Mouse (Mus musculus) testis, adult 2 months (tissue): Measurements from ENCODE around the gene Gbp9. TPM values are rescaled to one million over a fixed set of nuclear protein-coding genes. Genes with fewer than 3 reads are reported as not detected.
"Not testable (repeated sequence)": the region's sequence is repeated elsewhere in the genome, so short reads cannot be mapped to it uniquely, and the experiment has no call there.

Source experiments
- H3K27ac ChIP-seq: fragments of 200-500 bp; 2 replicates; pipeline ENCODE4 v1.5.1; 2012; ENCODE audit warnings: low read depth, low read length; ENCODE audit not compliant: control insufficient read depth, insufficient read depth
- H3K27me3 ChIP-seq: fragments of 200-500 bp; 2 replicates; pipeline ENCODE4 v1.6.1; 2012; ENCODE audit warnings: mild to moderate bottlenecking, low read length, moderate library complexity; ENCODE audit not compliant: control insufficient read depth, insufficient read depth
- H3K36me3 ChIP-seq: fragments of 200-500 bp; 2 replicates; pipeline ENCODE4 v1.6.1; 2012; ENCODE audit warnings: mild to moderate bottlenecking, low read length; ENCODE audit not compliant: control insufficient read depth, insufficient read depth
- H3K4me1 ChIP-seq: fragments of 200-500 bp; 2 replicates; pipeline ENCODE4 v1.6.1; 2012; ENCODE audit warnings: low read length; ENCODE audit not compliant: control insufficient read depth, insufficient read depth
- H3K4me3 ChIP-seq: fragments of 200-500 bp; 2 replicates; pipeline ENCODE4 v1.5.1; 2012; ENCODE audit warnings: low read depth, mild to moderate bottlenecking, low read length, moderate library complexity, mixed read lengths; ENCODE audit not compliant: control insufficient read depth
- CTCF ChIP-seq: fragments of 200-500 bp; IDR thresholded peaks from 2 replicates; pipeline ENCODE4 v1.5.1; 2012; ENCODE audit warnings: low read depth, mild to moderate bottlenecking, inconsistent platforms, low read length, moderate library complexity; ENCODE audit not compliant: control insufficient read depth, insufficient read depth, insufficient replicate concordance
- POLR2A ChIP-seq: fragments of 200-500 bp; IDR thresholded peaks from 2 replicates; pipeline ENCODE4 v1.6.1; 2012; ENCODE audit warnings: low read depth, mild to moderate bottlenecking, inconsistent platforms, low read length, moderate library complexity; ENCODE audit not compliant: control insufficient read depth
- polyA plus RNA-seq: library from polyadenylated mRNA; depleted of rRNA; stranded (reverse); fragments of >200 nt; gene quantifications from 2 replicates; pipeline ENCODE4 v1.2.3, GENCODE M21; 2012; rRNA removed

Gbp9 gene
- polyA plus RNA-seq, 1 experiment, result 0.27 TPM

DNA sequence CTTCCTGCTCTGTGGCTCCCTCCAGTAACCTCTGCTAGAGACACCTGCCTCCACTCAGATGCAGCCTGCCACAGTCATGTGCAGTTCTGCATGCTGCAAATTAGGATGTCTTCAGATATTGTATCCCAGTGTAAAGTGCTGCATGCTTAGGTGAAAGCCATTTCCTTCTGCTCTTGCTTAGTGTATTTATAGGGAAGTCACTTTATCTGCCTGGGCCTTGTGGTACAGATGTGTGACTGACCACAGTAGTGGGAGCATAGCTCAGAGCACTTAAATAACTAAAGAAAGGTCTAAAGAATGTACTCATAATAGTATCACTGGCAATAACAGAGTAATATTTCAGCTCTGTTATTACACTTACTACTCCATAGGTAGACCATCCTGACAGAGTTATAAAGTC is 57.4 kb downstream of the Gbp9 start:
- H3K36me3 ChIP-seq, result no peaks in the 10 kb centered on the region
- no peak overlapping the region for H3K4me3 ChIP-seq
- no peaks in the 10 kb centered on the region for H3K4me1 ChIP-seq
- no peak for TF ChIP-seq POLR2A
- no peak for TF ChIP-seq CTCF
- no peak overlapping the region for H3K27ac ChIP-seq
- H3K27me3 ChIP-seq, result no peaks in the 10 kb centered on the region

DNA sequence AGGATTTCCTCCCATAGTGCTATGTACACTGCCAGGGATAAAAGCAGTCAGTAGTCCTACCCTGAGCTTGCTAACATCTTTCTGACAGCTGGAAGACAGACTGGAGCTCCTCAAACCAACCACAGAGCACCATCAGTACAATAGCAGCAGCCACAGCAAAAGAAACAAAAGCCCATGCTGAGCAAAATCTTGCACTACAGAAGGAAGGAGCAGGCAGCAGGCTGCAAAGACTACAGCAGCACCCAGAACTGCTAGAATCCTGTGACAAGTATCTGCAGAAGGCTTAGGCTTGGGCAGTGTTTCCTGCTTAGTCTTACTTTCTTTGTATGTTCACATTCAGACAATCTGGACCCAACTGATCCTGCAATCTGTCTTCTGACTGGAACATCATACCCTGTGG is 71.0 kb downstream of the Gbp9 start:
- not testable (repeated sequence) for H3K4me1 ChIP-seq, H3K4me3 ChIP-seq, H3K27me3 ChIP-seq, H3K27ac ChIP-seq, H3K36me3 ChIP-seq

DNA sequence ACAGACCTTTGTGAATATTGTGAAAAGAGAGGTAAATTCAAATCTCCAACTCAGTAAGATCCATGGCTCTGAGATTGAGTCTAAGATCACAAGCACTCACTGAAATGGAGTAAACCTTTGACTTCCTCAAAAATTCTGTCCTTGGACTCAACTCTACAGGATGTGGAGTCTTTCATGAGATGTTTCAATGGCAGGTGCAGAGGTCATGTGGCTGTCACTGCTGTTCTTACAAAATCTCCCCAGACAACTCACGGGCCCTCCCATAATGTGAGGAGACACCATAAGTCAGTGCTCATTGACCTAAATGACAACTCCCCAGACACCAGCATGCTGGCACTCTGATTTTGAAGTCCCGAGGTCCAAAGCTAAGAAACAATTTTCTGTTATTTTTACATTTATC is 74.9 kb downstream of the Gbp9 start:
- not testable (repeated sequence) for H3K4me3 ChIP-seq, H3K27ac ChIP-seq, H3K27me3 ChIP-seq, H3K4me1 ChIP-seq, H3K36me3 ChIP-seq

DNA sequence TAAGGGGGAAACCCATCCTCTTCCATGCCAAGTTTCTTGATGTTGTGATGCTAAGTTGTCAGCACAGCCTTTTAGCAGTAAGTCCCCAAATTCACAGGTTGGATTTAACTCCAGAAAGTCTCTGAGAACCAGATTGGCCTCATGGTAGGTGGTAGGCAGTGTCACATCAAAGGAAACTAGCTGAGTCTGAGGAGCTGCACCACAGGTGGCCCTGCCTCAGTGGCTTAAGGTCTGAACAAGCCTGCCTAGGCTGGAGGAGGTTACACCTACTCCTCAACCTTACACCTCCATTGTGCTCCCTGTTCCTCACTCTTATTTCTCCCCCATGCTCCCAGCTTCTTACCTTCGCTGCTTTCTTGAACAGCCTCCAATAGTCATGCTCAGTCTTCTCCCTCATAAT is 76.0 kb downstream of the Gbp9 start:
- Histone ChIP-seq H3K27me3 (no peaks in the 10 kb centered on the region), H3K4me3 (no peak overlapping the region)
- TF ChIP-seq CTCF (no peak), POLR2A (no peak)

DNA sequence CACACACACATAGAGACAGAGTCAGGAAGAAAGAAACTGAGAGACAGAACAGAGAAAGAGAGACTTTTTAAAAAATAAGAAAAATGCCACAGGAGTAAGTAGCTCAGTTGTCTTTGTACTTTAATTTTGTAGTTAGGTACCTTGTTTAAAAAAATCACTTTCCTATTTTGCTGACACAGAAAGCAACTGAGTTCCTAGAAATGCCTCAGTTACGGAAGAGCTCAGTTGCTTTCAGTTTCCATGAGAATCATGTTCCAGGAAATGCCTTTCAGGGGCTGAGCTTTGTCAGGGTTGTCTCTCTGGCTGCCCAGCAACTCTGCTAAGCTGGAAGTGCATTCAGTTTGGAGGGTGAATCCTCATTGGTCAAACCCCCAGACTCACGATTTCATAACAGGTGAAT is 76.9 kb downstream of the Gbp9 start:
- not testable (repeated sequence) for H3K27me3 ChIP-seq, H3K27ac ChIP-seq, H3K36me3 ChIP-seq, H3K4me1 ChIP-seq, H3K4me3 ChIP-seq

More for the DNA sequence above, 76.0 kb downstream of the Gbp9 start:
- Histone ChIP-seq H3K27ac (no peak overlapping the region), H3K36me3 (no peaks in the 10 kb centered on the region), H3K4me1 (no peaks in the 10 kb centered on the region)

DNA sequence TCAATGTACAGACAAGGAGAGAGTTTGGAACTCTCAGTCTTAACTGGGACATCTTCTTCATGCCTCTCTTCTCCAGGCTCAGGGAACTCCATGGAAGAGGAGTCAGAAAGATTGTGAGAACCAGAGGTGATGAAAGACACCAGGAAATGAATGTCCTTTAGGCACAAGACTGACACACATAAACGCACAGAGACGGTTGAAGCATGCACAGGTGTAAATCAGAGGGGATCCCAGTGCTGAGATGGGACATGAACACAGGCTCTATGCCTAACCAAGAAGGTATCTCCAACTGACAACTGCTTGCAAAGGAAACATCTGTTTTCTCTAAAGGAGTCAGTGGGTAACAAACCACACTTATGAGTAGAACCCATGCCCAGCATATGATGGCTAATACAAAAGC is 79.1 kb downstream of the Gbp9 start:
- no peaks in the 10 kb centered on the region for H3K36me3 ChIP-seq
- H3K4me3 ChIP-seq, result no peak overlapping the region
- no peak for TF ChIP-seq POLR2A
- no peak for TF ChIP-seq CTCF
- H3K4me1 ChIP-seq, result no peaks in the 10 kb centered on the region
- H3K27ac ChIP-seq, result no peak overlapping the region
- H3K27me3 ChIP-seq, result no peaks in the 10 kb centered on the region

DNA sequence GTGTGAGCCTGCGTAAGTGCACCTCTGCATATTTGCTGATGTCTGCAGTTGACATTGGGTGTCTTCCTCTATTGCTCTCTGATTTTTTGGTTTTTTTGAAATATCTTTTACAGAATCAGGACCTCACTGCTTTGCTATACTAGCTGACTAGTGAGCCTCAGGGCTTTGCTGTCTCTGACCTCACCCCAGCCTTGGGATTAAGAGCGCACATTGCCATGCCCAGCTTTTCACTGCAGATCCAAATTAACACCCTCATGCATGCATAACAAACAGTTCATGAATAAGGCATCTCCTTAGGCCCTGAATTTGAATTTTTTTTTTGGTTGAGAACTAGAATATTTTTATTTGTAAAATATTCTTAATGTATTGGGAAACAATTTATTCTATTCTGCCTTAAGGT is 84.1 kb downstream of the Gbp9 start:
- TF ChIP-seq POLR2A (no peak), CTCF (no peak)
- no peaks in the 10 kb centered on the region for H3K27me3 ChIP-seq
- H3K4me1 ChIP-seq, result no peaks in the 10 kb centered on the region
- H3K4me3 ChIP-seq, result no peak overlapping the region
- no peaks in the 10 kb centered on the region for H3K36me3 ChIP-seq
- H3K27ac ChIP-seq, result no peak overlapping the region

DNA sequence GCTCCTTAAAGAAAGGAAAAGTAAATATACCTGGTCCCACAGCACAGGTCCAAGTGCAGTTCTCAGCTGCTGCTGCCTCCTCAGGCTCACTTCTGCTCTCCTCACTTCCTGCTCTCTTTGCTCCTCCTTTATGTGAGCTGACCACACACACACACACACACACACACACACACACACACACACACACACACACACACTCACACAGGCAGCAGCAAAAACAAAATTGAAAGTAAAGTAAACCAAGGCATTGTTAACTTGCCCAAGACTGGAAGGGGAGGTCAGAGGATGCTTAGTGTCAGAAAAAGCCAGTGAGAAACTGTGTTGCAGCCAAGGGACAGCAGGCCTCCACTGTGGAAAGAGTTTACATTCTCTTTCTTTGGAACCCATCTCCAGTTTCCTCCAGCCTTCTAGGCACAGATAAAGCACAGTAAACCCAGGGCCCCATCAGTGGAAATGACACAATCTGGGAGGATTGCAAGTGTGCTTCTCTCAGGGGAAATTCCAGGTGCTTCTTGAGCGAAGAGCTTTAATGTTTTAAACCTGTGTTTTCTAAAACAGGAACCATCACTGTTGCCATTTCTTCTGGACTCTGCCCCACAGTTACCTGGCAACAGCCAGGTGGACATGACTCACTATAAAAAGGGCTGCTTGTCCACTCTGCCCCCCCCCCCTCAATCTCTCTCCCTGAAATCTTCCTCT is 85.7 kb downstream of the Gbp9 start:
- not testable (repeated sequence) for H3K27me3 ChIP-seq, H3K36me3 ChIP-seq, H3K4me1 ChIP-seq, H3K27ac ChIP-seq, H3K4me3 ChIP-seq

DNA sequence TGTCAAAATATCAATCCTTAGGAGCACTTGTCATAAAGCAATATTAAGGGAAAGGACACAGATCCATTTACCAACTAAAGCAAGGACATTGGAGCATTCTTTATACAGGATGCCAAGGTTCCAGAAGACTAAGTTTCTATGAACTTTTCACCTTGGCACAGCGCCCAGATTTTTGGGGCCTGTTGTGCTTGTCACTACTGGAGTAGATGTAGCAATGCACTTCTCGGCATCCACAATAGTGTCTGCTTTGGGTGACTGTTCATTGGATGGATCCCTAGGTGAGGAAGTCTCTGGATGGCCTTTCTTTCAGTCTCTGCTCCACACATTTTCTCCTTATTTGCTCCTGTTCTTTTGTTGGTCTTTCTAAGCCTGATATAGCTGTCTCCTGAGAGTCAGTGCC is 107.0 kb downstream of the Gbp9 start:
- no peaks in the 10 kb centered on the region for H3K36me3 ChIP-seq
- TF ChIP-seq POLR2A (no peak), CTCF (no peak)
- no peak overlapping the region for H3K27ac ChIP-seq
- no peaks in the 10 kb centered on the region for H3K4me1 ChIP-seq
- H3K27me3 ChIP-seq, result no peaks in the 10 kb centered on the region
- no peak overlapping the region for H3K4me3 ChIP-seq

Other genes starting within 250 kb of the Gbp9 start
- 0.21 and 0.25 TPM in 2 replicates for gene Abcg3, start 156.8 kb downstream of the Gbp9 start, polyA plus RNA-seq
- 0.22 and 0.32 TPM in 2 replicates for gene Gbp8, start within 50 bp of the Gbp9 start, polyA plus RNA-seq
- 0.35 and 0.43 TPM in 2 replicates for gene Gbp4, start within 50 bp of the Gbp9 start, polyA plus RNA-seq
- 0.18 and 0.27 TPM in 2 replicates for gene Gbp10, start 100.0 kb upstream of the Gbp9 start, polyA plus RNA-seq
- gene Gm43302, start 154.2 kb upstream of the Gbp9 start, polyA plus RNA-seq, result 0.14 and 0.22 TPM in 2 replicates
- 0.12 and 0.36 TPM in 2 replicates for gene Gbp6, start 154.2 kb upstream of the Gbp9 start, polyA plus RNA-seq